Mouse (Mus musculus) ES-Bruce4 (cell line): ENCODE measurements around the gene Gm10803. TPM values are rescaled to one million over a fixed set of nuclear protein-coding genes. Genes with fewer than 3 reads are reported as not detected.
"Not testable (repeated sequence)": the region's sequence is repeated elsewhere in the genome, so short reads cannot be mapped to it uniquely, and the experiment has no call there.

Experiments used
- H3K27ac ChIP-seq: 2 replicates; pipeline ENCODE4 v1.5.1; 2012; ENCODE audit warnings: low read length, inconsistent platforms; ENCODE audit not compliant: insufficient read depth
- H3K27me3 ChIP-seq: 2 replicates; pipeline ENCODE4 v1.6.1; 2012; ENCODE audit warnings: mild to moderate bottlenecking, low read length, inconsistent platforms; ENCODE audit not compliant: control insufficient read depth, poor library complexity, insufficient read depth, severe bottlenecking
- H3K36me3 ChIP-seq: 2 replicates; pipeline ENCODE4 v1.6.1; 2012; ENCODE audit warnings: inconsistent platforms, mild to moderate bottlenecking, low read length, moderate library complexity; ENCODE audit not compliant: control insufficient read depth, poor library complexity, insufficient read depth, severe bottlenecking
- H3K4me1 ChIP-seq: one replicate; pipeline ENCODE4 v1.8.1; 2011; ENCODE audit warnings: low read length; ENCODE audit not compliant: control insufficient read depth, insufficient read depth
- H3K4me3 ChIP-seq: 2 replicates; pipeline ENCODE4 v1.5.1; 2011; ENCODE audit warnings: low read depth, mild to moderate bottlenecking, low read length
- H3K9ac ChIP-seq: 2 replicates; pipeline ENCODE4 v1.6.1; 2012; ENCODE audit warnings: low read depth, mild to moderate bottlenecking, inconsistent platforms; ENCODE audit not compliant: poor library complexity, severe bottlenecking
- H3K9me3 ChIP-seq: replicated peaks from 2 replicates; pipeline ENCODE4 v1.6.1; 2012; ENCODE audit warnings: mild to moderate bottlenecking, low read length, inconsistent platforms; ENCODE audit not compliant: control insufficient read depth, poor library complexity, insufficient read depth, severe bottlenecking
- CTCF ChIP-seq: IDR thresholded peaks from one replicate; pipeline ENCODE4 v1.8.1; 2011; ENCODE audit warnings: low read depth, low read length
- EP300 ChIP-seq: IDR thresholded peaks from 2 replicates; pipeline ENCODE4 v1.6.1; 2011; ENCODE audit warnings: low read depth, low read length; ENCODE audit not compliant: insufficient read depth
- POLR2A ChIP-seq: IDR thresholded peaks from one replicate; pipeline ENCODE4 v1.8.1; 2011; ENCODE audit warnings: low read length; ENCODE audit not compliant: insufficient read depth
- polyA plus RNA-seq: library from polyadenylated mRNA; stranded (reverse); fragments of >200 nt; gene quantifications from 2 replicates; pipeline ENCODE4 v1.2.4, GENCODE M21; 2011; ENCODE audit warnings: low read depth; ENCODE audit not compliant: missing spikeins, insufficient read depth, insufficient read length

The Gm10803 gene
- not detected in 2 replicates for polyA plus RNA-seq

DNA sequence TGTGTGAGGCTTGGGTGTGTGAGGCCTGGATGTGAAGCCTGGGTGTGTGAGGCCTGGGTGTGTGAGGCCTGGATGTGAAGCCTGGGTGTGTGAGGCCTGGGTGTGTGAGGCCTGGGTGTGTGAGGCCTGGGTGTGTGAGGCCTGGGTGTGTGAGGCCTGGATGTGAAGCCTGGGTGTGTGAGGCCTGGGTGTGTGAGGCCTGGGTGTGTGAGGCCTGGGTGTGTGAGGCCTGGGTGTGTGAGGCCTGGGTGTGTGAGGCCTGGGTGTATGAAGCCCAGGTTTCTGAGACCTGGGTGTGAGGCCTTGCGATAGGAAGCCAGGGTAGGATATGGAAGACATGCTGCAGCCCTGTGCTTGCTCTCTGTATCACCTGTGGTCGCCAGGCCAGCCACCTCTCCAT, at the start of gene Gm10803:
Gene Gm10803, plus strand, starts transcription at position 301 of the 400 bp plus-strand sequence.
- not testable (repeated sequence) for H3K9me3 ChIP-seq, H3K36me3 ChIP-seq, H3K27me3 ChIP-seq, H3K4me1 ChIP-seq, H3K27ac ChIP-seq, H3K9ac ChIP-seq, H3K4me3 ChIP-seq

DNA sequence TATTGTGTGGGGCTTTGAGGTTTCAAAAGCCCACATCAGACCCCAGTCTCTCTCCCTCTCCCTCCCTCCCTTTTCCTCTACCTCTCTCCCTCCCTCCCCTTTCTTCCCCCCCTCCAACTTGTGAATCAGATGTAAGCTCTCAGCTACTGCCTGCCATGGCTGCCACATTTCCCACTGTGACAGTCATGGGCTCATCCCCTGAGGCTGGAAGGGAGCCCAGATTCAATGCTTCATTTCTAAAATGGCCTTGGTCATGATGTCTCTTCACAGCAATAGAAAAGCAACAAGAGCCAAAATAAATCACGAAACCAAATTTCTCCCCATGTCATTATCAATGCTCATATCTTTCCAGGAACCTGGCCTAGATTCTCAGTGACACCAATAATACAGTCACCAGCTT, 49.5 kb upstream of the Gm10803 start:
- H3K9ac ChIP-seq, result no peak overlapping the region
- no peaks in the 10 kb centered on the region for H3K4me1 ChIP-seq
- no peaks in the 10 kb centered on the region for H3K36me3 ChIP-seq
- TF ChIP-seq POLR2A (no peak), CTCF (no peak), EP300 (no peak)
- no peaks in the 10 kb centered on the region for H3K9me3 ChIP-seq
- no peak overlapping the region for H3K4me3 ChIP-seq
- no peak overlapping the region for H3K27ac ChIP-seq
- no peaks in the 10 kb centered on the region for H3K27me3 ChIP-seq

DNA sequence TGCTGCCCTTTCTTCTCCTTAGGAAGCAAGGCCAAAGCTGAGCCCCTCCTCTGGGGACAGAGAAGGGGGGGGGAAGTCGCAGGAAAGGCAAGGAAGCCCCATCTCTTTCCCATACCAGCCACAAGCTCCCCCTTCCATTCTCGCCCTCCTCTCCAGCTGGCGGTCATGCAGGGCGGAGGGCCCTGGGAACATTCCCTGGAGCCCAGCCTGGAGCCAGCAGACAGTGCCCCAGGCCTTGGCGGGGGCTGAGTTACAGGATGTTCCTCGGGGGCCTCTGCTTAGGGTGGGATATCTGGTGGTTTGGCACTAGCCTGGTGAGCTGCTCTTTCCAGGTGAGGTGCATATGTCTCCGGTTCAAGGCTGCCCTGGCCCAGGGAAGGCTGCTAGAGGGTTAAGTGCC, 48.2 kb upstream of the Gm10803 start:
- TF ChIP-seq POLR2A (no peak), EP300 (no peak), CTCF (no peak)
- no peak overlapping the region for H3K9ac ChIP-seq
- no peak overlapping the region for H3K27ac ChIP-seq
- no peaks in the 10 kb centered on the region for H3K4me1 ChIP-seq
- no peak overlapping the region for H3K4me3 ChIP-seq
- no peaks in the 10 kb centered on the region for H3K36me3 ChIP-seq
- no peaks in the 10 kb centered on the region for H3K27me3 ChIP-seq
- H3K9me3 ChIP-seq, result no peaks in the 10 kb centered on the region

DNA sequence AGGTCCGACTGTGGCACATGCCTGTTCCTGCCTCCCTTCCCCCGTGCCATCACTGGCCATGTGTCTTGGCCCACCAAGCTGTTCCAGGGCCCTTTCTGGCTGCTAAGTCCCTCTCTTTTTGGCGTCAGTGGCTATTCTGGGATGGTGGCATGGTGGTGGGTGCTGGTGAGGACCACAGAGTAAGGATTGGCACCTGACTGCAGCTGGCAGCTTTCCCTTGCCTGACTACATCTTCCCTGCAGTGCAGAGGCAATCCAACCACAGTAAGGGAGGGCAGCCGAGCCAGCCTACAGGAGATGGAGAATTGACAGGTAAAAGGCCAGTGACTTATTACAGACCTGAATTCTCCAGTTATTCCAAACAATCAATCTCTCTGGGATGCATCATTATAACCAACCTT, 45.1 kb upstream of the Gm10803 start:
- H3K9me3 ChIP-seq, result no peaks in the 10 kb centered on the region
- H3K9ac ChIP-seq, result no peak overlapping the region
- TF ChIP-seq POLR2A (no peak), CTCF (no peak), EP300 (no peak)
- H3K4me3 ChIP-seq, result no peak overlapping the region
- H3K27me3 ChIP-seq, result no peaks in the 10 kb centered on the region
- no peak overlapping the region for H3K27ac ChIP-seq
- no peaks in the 10 kb centered on the region for H3K36me3 ChIP-seq
- no peaks in the 10 kb centered on the region for H3K4me1 ChIP-seq

DNA sequence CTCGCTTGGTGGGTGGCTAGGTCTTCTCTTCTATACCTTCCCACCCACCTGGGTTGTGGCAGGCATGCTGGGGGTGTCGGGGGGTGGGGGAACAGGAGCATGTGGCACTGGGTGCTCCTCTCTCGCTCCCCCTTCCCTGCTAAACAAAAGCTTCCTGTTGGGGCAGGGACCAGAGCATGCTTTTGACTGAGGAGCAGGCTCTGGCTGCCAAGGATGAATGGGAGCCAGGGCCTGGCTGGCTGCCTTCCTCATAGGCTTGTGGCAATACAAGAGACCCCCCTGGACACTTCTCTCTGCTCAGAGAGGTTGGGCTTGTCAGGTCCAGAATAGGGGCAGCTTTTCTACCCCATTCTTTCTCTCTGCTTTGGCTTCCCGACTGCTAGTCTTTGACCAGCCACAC, 39.3 kb upstream of the Gm10803 start:
- H3K27ac ChIP-seq, result no peak overlapping the region
- no peaks in the 10 kb centered on the region for H3K9me3 ChIP-seq
- no peaks in the 10 kb centered on the region for H3K36me3 ChIP-seq
- H3K9ac ChIP-seq, result no peak overlapping the region
- H3K27me3 ChIP-seq, result no peaks in the 10 kb centered on the region
- no peaks in the 10 kb centered on the region for H3K4me1 ChIP-seq
- TF ChIP-seq EP300 (no peak), CTCF (no peak), POLR2A (no peak)
- H3K4me3 ChIP-seq, result no peak overlapping the region

DNA sequence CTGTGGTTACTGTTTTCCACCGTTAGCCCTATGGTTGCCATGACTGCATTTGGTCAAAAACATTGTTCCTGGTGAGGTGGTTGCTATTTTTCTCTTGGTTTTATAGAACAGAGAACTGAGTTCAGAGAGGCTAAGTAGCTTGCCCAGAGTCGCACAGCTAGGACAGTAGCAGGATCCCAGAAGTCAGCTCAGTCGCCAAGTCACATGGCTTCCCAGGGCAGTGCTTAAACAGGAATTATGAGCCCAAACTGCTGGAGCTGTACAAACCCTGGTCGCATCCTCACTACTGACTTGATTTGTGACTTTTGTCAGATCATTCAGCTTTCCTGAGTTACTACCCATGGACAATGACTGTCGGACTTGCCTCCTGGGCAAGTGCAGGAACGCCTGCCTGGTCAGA, 38.8 kb upstream of the Gm10803 start:
- no peaks in the 10 kb centered on the region for H3K9me3 ChIP-seq
- H3K36me3 ChIP-seq, result no peaks in the 10 kb centered on the region
- H3K27ac ChIP-seq, result no peak overlapping the region
- H3K4me1 ChIP-seq, result no peaks in the 10 kb centered on the region
- H3K9ac ChIP-seq, result no peak overlapping the region
- no peak overlapping the region for H3K4me3 ChIP-seq
- H3K27me3 ChIP-seq, result no peaks in the 10 kb centered on the region
- no peak for TF ChIP-seq POLR2A
- TF ChIP-seq EP300, result no peak
- no peak for TF ChIP-seq CTCF
